Mouse (Mus musculus): ENCODE data around the gene 4930444G20Rik.
"Not testable (repeated sequence)": the region's sequence is repeated elsewhere in the genome, so short reads cannot be mapped to it uniquely, and the experiment has no call there.

The 4930444G20Rik gene

DNA sequence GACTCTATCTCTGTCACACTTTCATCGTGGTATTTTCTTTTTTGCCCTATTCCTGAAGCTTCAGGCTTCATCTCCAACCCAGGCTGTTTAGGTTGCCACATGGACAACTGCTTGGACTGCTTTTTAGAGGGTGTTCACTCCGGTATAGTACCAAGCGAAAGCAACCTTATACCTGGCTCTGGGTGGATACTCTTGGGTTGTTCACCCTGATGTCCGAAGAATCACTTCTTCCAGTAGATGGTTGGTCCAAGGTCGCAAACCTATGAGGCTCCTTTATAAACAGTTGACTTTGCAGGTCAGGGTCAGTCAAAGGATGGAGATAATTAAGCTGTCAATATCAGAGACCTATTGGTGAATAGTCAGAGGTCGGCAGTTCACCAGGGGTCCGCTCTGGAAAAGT is at the start of gene 4930444G20Rik:
TSS of gene 4930444G20Rik (minus strand) at position 101 of the 400 bp plus-strand sequence.
- not testable (repeated sequence) for DNase-seq (ENCODE audit: low read depth, low spot score)

DNA sequence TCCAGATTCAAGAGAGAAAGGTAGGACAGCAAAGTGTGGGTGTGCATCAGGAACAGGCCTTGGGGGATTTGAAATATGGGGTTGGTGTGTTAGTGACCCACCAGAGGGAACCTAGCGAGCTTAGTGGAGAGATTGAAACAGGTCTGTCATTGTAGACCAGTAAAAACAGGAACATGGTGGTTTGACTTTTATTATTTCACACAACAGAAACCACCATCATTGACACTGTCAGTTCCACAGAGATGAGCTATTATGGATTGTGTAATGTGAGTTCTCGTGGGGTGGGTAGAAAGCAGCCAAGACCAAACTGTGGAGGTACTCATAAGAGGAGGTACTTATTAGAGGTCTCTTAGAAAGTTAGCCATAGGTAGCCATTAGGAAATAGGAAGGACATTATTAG is 6.7 kb upstream of the 4930444G20Rik start:
- no peak for DNase-seq (ENCODE audit: low read depth, low spot score)

- DNase-seq (ENCODE audit: low read depth, low spot score), result no peak
These were observed 4.9 kb upstream of the 4930444G20Rik start for GRCm38 (mm10) chr10:22072739-22073138.

DNA sequence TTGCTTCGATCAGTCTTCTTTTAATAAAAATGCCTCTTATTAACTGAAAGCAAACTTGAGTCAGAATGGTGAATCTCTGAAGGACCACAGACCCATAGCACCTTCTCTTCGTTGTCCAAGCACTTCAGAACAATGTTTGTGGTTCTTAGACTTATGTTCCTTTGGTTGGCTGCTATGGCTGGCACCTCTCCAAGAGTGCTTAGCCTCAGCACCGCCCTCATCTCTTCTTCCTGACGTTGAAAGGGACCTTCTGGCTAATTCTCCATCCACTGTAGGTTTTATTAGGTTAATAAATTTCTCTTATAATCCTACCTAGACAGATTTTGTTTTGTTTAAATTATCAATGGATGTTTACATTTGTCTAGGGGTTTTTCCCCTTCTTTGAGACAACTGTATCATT is 2.7 kb upstream of the 4930444G20Rik start:
- DNase-seq (ENCODE audit: low read depth, low spot score), result no peak

DNA sequence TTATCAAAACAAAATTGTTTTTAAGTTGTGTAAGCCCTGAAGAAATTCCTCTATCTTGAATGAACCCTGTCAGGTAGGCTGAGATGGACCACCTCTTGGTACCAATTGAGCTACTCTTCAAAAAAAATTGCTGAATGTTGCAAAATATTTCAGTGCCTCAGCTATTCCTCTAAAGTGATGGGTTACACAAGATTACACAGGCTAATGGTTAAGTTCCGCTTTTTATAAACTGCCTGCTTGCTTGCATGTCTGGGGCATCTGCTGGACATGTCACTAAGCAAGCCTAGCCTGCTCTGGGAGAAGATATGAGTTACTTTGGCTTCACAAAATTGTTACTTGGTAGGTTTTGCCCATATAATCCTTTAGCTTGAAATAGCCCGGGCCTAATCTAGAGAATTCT is 2.3 kb upstream of the 4930444G20Rik start:
- DNase-seq (ENCODE audit: low read depth, low spot score), result no peak

DNA sequence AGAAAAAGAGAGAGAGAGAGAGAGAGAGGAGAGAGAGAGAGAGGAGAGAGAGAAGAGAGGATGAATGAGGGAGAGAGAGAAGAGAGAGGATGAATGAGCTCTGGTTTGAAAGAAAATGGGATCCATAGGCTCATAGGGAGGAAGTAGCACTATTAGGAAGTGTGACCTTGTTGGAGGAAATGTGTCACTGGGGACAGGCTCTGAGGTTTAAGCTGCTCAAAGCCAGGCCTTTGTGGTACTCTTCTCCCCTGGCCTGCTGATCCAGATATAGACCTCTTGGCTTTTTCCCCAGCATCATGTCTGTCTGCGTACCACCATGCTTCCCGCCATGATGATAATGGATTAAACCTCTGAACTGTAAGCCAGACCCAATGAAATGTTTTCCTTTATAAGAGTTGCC is 8.5 kb downstream of the 4930444G20Rik start:
- DNase-seq (ENCODE audit: low read depth, low spot score), result no peak

DNA sequence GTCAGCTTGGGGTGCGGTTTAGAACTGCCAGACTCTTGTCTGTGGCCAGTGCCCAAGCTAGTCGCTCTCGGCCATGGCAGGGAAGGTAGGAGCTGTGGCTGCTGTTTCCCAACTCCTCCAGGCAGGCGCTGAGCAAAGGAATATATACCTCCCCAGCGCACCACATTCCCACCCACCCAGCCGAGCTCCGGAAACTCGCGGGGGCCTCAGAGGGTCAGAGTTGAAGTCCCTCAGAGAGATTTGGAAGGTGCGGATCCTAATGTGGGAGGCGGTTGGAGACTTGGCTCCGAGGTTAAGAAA is 8.9 kb downstream of the 4930444G20Rik start:
- DNase-seq (ENCODE audit: low read depth, low spot score), result no peak

- peak; percentile 54 for DNase-seq (ENCODE audit: low read depth, low spot score)
These were observed 9.5 kb downstream of the 4930444G20Rik start for GRCm38 (mm10) chr10:22058218-22059025.

GRCm38 (mm10) chr10:22055308-22055707 is 12.6 kb downstream of the 4930444G20Rik start:
- no peak for DNase-seq (ENCODE audit: low read depth, low spot score)

GRCm38 (mm10) chr10:22036256-22036655 is 31.6 kb downstream of the 4930444G20Rik start:
- DNase-seq (ENCODE audit: low read depth, low spot score), result not testable (repeated sequence)

DNA sequence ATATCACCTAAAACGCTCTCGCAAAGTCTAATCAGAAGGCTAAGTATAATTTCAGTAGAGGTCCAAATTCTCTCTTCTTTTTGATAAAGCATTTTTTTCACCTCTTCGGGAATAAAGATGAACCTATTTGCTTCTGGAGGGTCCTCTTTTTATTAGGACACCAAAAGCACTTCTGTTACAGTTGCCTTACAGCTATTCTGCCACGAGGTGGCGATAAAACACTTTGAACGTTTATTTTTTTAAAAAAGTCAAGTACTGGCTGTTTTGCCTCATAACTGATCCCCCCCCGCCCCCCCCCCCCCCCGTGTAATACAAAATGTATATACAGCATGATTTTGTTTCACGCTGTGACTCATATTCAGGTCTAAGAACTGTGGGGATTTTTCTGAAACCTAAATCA is 33.6 kb downstream of the 4930444G20Rik start:
- no peak for DNase-seq (ENCODE audit: low read depth, low spot score)

DNA sequence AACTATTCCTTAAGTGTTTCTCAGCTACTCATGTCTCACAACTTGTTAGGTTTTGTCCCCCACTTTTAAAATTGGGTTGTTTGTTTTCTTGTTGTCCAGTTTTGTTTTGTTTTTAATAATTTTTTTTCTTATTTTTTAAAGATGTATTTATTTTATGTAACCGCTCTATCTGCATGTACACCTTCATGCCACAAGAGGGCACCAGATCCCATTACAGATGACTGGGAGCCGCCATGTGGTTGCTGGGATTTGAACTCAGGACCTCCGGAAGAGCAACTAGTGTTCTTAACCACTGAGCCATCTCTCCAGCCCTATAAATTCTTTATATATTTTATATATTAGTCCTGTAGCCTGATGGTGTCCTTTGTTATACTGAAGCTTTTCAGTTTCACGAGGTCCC is 49.3 kb downstream of the 4930444G20Rik start:
- DNase-seq (ENCODE audit: low read depth, low spot score), result no peak

- no peak for DNase-seq (ENCODE audit: low read depth, low spot score)
These were observed 50.3 kb downstream of the 4930444G20Rik start for GRCm38 (mm10) chr10:22017469-22018159.

All from embryo, embryonic 11.5 days (tissue).